ENCODE assay signal across 13 mouse cellular contexts in the genomic region with DNA sequence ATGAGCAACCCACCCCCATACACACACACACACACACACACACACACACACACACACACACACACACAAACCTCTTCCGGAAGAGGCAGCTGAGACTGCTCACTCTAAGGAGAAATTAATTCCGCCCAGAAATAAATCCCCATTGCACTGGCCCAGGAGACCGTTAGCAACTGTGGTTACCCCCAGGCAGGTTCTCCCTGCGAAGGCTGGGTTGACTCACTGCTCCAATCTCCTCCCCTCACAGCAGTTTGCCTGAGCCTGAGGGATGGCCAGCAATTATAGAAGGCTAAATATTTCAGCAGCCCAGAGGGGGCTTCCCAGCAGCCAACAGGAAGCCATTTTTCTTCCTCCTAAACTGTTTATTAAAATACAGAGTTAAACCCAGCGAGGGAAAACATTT. TPM values are rescaled to one million over a fixed set of nuclear protein-coding genes. Genes with fewer than 3 reads are reported as not detected.
A peak's percentile ranks its signal among the peaks of the same experiment; 100 is the strongest.
DNase-seq lines count a peak whose midpoint lies in the region; ATAC-seq and TF ChIP-seq lines count a peak whose summit lies in the region.
"Had no signal": no experiment of that assay in that cellular context is flagged by ENCODE, and none has a peak within 500 bp of the region (broad histone marks: within the 10 kb centered on the region; RNA-seq: fewer than 3 reads in every experiment).

No protein-coding gene starts in this region.

- TF ChIP-seq CTCF in brain, embryonic 14.5 days (IDR thresholded peaks at IDR 0.05; ENCODE audit: borderline replicate concordance, extremely low read depth, insufficient read depth, insufficient read length), result no peak
- TF ChIP-seq CTCF in thymus, adult 2 months (IDR thresholded peaks at IDR 0.05; ENCODE audit: borderline replicate concordance, control insufficient read depth, extremely low read depth, insufficient read depth, low read length, poor library complexity), result no peak

- H3K4me3 ChIP-seq in kidney, embryonic 16.5 days (ENCODE audit: low read length), result no peak overlapping the region
- no peak overlapping the region for H3K4me3 ChIP-seq in kidney, embryonic 14.5 days (ENCODE audit: low read length)
- no peak overlapping the region for H3K4me3 ChIP-seq in hindbrain, embryonic 16.5 days (ENCODE audit: low read length)
- no peak overlapping the region for H3K4me3 ChIP-seq in neural tube, embryonic 14.5 days (ENCODE audit: low read depth, low read length)
- H3K4me3 ChIP-seq in thymus, adult 2 months (ENCODE audit: control insufficient read depth, insufficient read depth, low read length), result no peak overlapping the region
- H3K4me3 ChIP-seq: forebrain, embryonic 15.5 days had no signal

- no peak overlapping the region for H3K27ac ChIP-seq in kidney, embryonic 16.5 days (ENCODE audit: low read length)
- no peak overlapping the region for H3K27ac ChIP-seq in kidney, embryonic 14.5 days (ENCODE audit: low read depth, low read length)
- no peak overlapping the region for H3K27ac ChIP-seq in hindbrain, embryonic 16.5 days (ENCODE audit: low read depth, low read length)
- H3K27ac ChIP-seq in neural tube, embryonic 14.5 days (ENCODE audit: low read depth, low read length), result peak overlapping the region; percentile 35; the same call in 1 of the 2 replicates
- no peak overlapping the region for H3K27ac ChIP-seq in thymus, adult 2 months (ENCODE audit: control insufficient read depth, insufficient read depth, low read length)
- H3K27ac ChIP-seq: forebrain, embryonic 15.5 days had no signal

- no peaks in the 10 kb centered on the region for H3K4me1 ChIP-seq in kidney, embryonic 16.5 days (ENCODE audit: insufficient read depth, low read length)
- H3K4me1 ChIP-seq in kidney, embryonic 14.5 days (ENCODE audit: control insufficient read depth, insufficient read depth, low read length), result no peaks in the 10 kb centered on the region
- H3K4me1 ChIP-seq in hindbrain, embryonic 16.5 days (ENCODE audit: control insufficient read depth, insufficient read depth, low read depth, low read length), result peaks cover 2% of the 10 kb centered on the region
- peaks cover 5% of the 10 kb centered on the region; the same call in 1 of the 2 replicates for H3K4me1 ChIP-seq in neural tube, embryonic 14.5 days (ENCODE audit: control insufficient read depth, insufficient read depth, low read length)
- H3K4me1 ChIP-seq in thymus, adult 2 months (replicated peaks; ENCODE audit: control insufficient read depth, insufficient read depth, low read length), result no peaks in the 10 kb centered on the region
- H3K4me1 ChIP-seq: forebrain, embryonic 15.5 days had no signal

- no peak for TF ChIP-seq POLR2A in brain, embryonic 14.5 days (IDR thresholded peaks at IDR 0.05; ENCODE audit: borderline replicate concordance, extremely low read depth, insufficient read depth, insufficient read length, poor library complexity, severe bottlenecking)
- TF ChIP-seq POLR2A in thymus, adult 2 months (IDR thresholded peaks at IDR 0.05; ENCODE audit: control insufficient read depth, extremely low read depth, insufficient read depth, low read length, poor library complexity), result no peak

- DNase-seq in brain, embryonic 14.5 days (ENCODE audit: low read depth), result peak; percentile 62
- DNase-seq in gastrocnemius, adult 18-20 months (ENCODE audit: low spot score), result no peak
- DNase-seq in thymus, adult 2 months, result no peak
- no peak for DNase-seq in left cerebral cortex, adult 11 months (ENCODE audit: low spot score)
- DNase-seq: heart, postnatal 14 days; layer of hippocampus, adult 9-11 months had no signal

- H3K9me3 ChIP-seq in kidney, embryonic 16.5 days (ENCODE audit: low read length), result peaks cover 7% of the 10 kb centered on the region; the same call in 1 of the 2 replicates
- H3K9me3 ChIP-seq in kidney, embryonic 14.5 days (ENCODE audit: control insufficient read depth, low read length), result peaks cover 7% of the 10 kb centered on the region; the same call in 1 of the 2 replicates
- no peaks in the 10 kb centered on the region for H3K9me3 ChIP-seq in hindbrain, embryonic 16.5 days (ENCODE audit: control insufficient read depth, low read length)
- no peaks in the 10 kb centered on the region for H3K9me3 ChIP-seq in neural tube, embryonic 14.5 days (ENCODE audit: control insufficient read depth, low read length)
- H3K9me3 ChIP-seq: forebrain, embryonic 15.5 days had no signal

- WGBS in kidney, embryonic 16.5 days, result 40% methylated on average over 5 of the region's 5 CpGs
- 47% methylated on average over 5 of the region's 5 CpGs for WGBS in kidney, embryonic 14.5 days
- WGBS in hindbrain, embryonic 16.5 days, result 23% methylated on average over 5 of the region's 5 CpGs
- 29% methylated on average over 5 of the region's 5 CpGs for WGBS in neural tube, embryonic 14.5 days
- WGBS in thymus, adult 2 months, result 39% methylated on average over 5 of the region's 5 CpGs

- no peaks in the 10 kb centered on the region for H3K36me3 ChIP-seq in kidney, embryonic 16.5 days (ENCODE audit: insufficient read depth, low read length)
- no peaks in the 10 kb centered on the region for H3K36me3 ChIP-seq in kidney, embryonic 14.5 days (ENCODE audit: control insufficient read depth, insufficient read depth, low read length)
- no peaks in the 10 kb centered on the region for H3K36me3 ChIP-seq in hindbrain, embryonic 16.5 days (ENCODE audit: control insufficient read depth, insufficient read depth, low read length)
- no peaks in the 10 kb centered on the region for H3K36me3 ChIP-seq in neural tube, embryonic 14.5 days (ENCODE audit: control insufficient read depth, insufficient read depth, low read length)
- H3K36me3 ChIP-seq in thymus, adult 2 months (ENCODE audit: control insufficient read depth, insufficient read depth, low read length), result no peaks in the 10 kb centered on the region
- H3K36me3 ChIP-seq: forebrain, embryonic 15.5 days had no signal

- no peak overlapping the region for H3K4me2 ChIP-seq in kidney, embryonic 16.5 days (replicated peaks; ENCODE audit: low read depth, low read length)
- no peak overlapping the region for H3K4me2 ChIP-seq in kidney, embryonic 14.5 days (replicated peaks; ENCODE audit: low read depth, low read length)
- no peak overlapping the region for H3K4me2 ChIP-seq in hindbrain, embryonic 16.5 days (ENCODE audit: low read length)
- H3K4me2 ChIP-seq in neural tube, embryonic 14.5 days (ENCODE audit: low read depth, low read length), result no peak overlapping the region
- H3K4me2 ChIP-seq: forebrain, embryonic 15.5 days had no signal

- ATAC-seq in kidney, embryonic 16.5 days (ENCODE audit: low FRiP score, low TSS enrichment), result peak; percentile 59; the same call in 1 of the 2 replicates
- ATAC-seq in kidney, embryonic 14.5 days (ENCODE audit: low FRiP score, low TSS enrichment), result no peak
- peak; percentile 77 for ATAC-seq in hindbrain, embryonic 16.5 days
- ATAC-seq in neural tube, embryonic 14.5 days (ENCODE audit: low read depth), result peak; percentile 82
- ATAC-seq: activated CD4-positive, CD25-positive, alpha-beta regulatory T cell, adult 4 months; forebrain, embryonic 15.5 days had no signal

- H3K27me3 ChIP-seq in kidney, embryonic 16.5 days (ENCODE audit: insufficient read depth, low read length), result no peaks in the 10 kb centered on the region
- H3K27me3 ChIP-seq in kidney, embryonic 14.5 days (ENCODE audit: control insufficient read depth, insufficient read depth, low read length), result no peaks in the 10 kb centered on the region
- H3K27me3 ChIP-seq in hindbrain, embryonic 16.5 days (replicated peaks; ENCODE audit: control insufficient read depth, insufficient read depth, low read length), result no peaks in the 10 kb centered on the region
- no peaks in the 10 kb centered on the region for H3K27me3 ChIP-seq in neural tube, embryonic 14.5 days (ENCODE audit: control insufficient read depth, insufficient read depth, low read length)
- no peaks in the 10 kb centered on the region for H3K27me3 ChIP-seq in thymus, adult 2 months (ENCODE audit: control insufficient read depth, insufficient read depth, low read length)
- H3K27me3 ChIP-seq: forebrain, embryonic 15.5 days had no signal

- H3K9ac ChIP-seq in kidney, embryonic 16.5 days (replicated peaks; ENCODE audit: low read length), result no peak overlapping the region
- H3K9ac ChIP-seq in kidney, embryonic 14.5 days (ENCODE audit: low read depth, low read length), result no peak overlapping the region
- H3K9ac ChIP-seq in hindbrain, embryonic 16.5 days (ENCODE audit: low read depth, low read length), result no peak overlapping the region
- H3K9ac ChIP-seq in neural tube, embryonic 14.5 days (replicated peaks; ENCODE audit: low read depth, low read length), result no peak overlapping the region
- H3K9ac ChIP-seq: forebrain, embryonic 15.5 days had no signal

RNA-seq across cellular contexts. Expression of a gene that starts 55.5 kb away (rescaled TPM):
- polyA plus RNA-seq in kidney, embryonic 16.5 days (2015; fragmentation: Nextera tagmentation; extraction: Ambion mirVana), result 1.3 and 1.4 TPM in 2 replicates
- 2.5 and 3.1 TPM in 2 replicates for polyA plus RNA-seq in kidney, embryonic 14.5 days (2014; fragmentation: Nextera tagmentation; extraction: Ambion mirVana)
- polyA plus RNA-seq in brain, embryonic 14.5 days (2012; rRNA removed), result 90.3 and 133 TPM in 2 replicates
- 10.8 and 12.3 TPM in 2 replicates for polyA plus RNA-seq in hindbrain, embryonic 16.5 days (2015; fragmentation: Nextera tagmentation; extraction: Ambion mirVana)
- 20.2 and 30.4 TPM in 2 replicates for polyA plus RNA-seq in neural tube, embryonic 14.5 days (2014; fragmentation: Nextera tagmentation; extraction: Ambion mirVana)
- total RNA-seq in gastrocnemius, adult 18-20 months (2021), result under 1 TPM; 0.09 to 0.11 TPM
- 1.1 and 1.2 TPM in 2 replicates for polyA plus RNA-seq in thymus, adult 2 months (2012; rRNA removed)
- total RNA-seq: megakaryocyte, adult 5-6 weeks had no signal
